Mouse (Mus musculus) small intestine, adult 2 months (tissue): ENCODE measurements around the gene Maneal. TPM values are rescaled to one million over a fixed set of nuclear protein-coding genes. Genes with fewer than 3 reads are reported as not detected.

ENCODE experiments used
- H3K27ac ChIP-seq: fragments of 200-500 bp; 2 replicates; pipeline ENCODE4 v1.5.1; 2012; ENCODE audit warnings: low read depth, low read length, control low read depth, inconsistent platforms; ENCODE audit not compliant: insufficient read depth
- H3K27me3 ChIP-seq: fragments of 200-500 bp; 2 replicates; pipeline ENCODE4 v1.6.1; 2012; ENCODE audit warnings: mild to moderate bottlenecking, moderate library complexity, low read length, inconsistent platforms; ENCODE audit not compliant: control insufficient read depth, insufficient read depth
- H3K36me3 ChIP-seq: fragments of 200-500 bp; 2 replicates; pipeline ENCODE4 v1.6.1; 2012; ENCODE audit warnings: mild to moderate bottlenecking, low read length, control low read depth, inconsistent platforms; ENCODE audit not compliant: control insufficient read depth, insufficient read depth
- H3K4me1 ChIP-seq: fragments of 200-500 bp; 2 replicates; pipeline ENCODE4 v1.6.1; 2012; ENCODE audit warnings: low read length, inconsistent platforms, mixed read lengths; ENCODE audit not compliant: control insufficient read depth, insufficient read depth, insufficient read length
- H3K4me3 ChIP-seq: fragments of 200-500 bp; 2 replicates; pipeline ENCODE4 v1.5.1; 2012; ENCODE audit warnings: low read depth, mild to moderate bottlenecking, control low read depth, inconsistent platforms, low read length, moderate library complexity
- CTCF ChIP-seq: fragments of 200-500 bp; IDR thresholded peaks from 2 replicates; pipeline ENCODE4 v1.5.1; 2012; ENCODE audit warnings: low read depth, mild to moderate bottlenecking, control low read depth, inconsistent platforms, low read length, moderate library complexity, mixed read lengths; ENCODE audit not compliant: insufficient replicate concordance, insufficient read length; ENCODE audit errors: extremely low read depth
- POLR2A ChIP-seq: fragments of 200-500 bp; IDR thresholded peaks from 2 replicates; pipeline ENCODE4 v1.6.1; 2012; ENCODE audit warnings: low read depth, mild to moderate bottlenecking, control low read depth, inconsistent platforms, low read length, moderate library complexity
- WGBS: fragments of 180-500 bp; shearing (Covaris S2); methylation state at CpG from one replicate; pipeline ENCODE4 v1.1.7; 2018; 5-methylcytosine and 5-hydroxymethylcytosine counted together
- polyA plus RNA-seq: library from polyadenylated mRNA; depleted of rRNA; stranded (reverse); fragments of >200 nt; gene quantifications from 2 replicates; pipeline ENCODE4 v1.2.3, GENCODE M21; 2012

Maneal gene
- polyA plus RNA-seq, 1 experiment = 0.33 TPM

DNA sequence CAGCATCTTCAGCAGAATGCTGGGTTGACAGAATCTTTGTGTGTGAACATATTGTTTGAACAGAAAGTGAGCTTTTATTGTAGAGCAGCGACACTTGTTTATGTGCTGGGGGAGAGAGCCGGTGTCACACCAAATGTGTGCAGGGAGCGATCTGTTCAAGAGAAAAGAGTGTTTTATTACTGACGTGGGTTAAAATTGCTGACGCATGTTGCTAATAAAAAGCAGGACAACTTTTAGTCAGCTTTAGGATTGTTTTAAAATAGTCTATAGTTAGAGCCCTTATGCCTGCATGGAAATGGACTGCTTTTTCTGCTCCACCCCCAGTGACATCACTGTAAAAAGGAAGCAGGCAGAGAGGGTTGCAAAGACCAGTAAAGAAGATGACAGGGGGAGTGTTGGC is 28.9 kb upstream of the Maneal start:
- no peak for TF ChIP-seq POLR2A
- TF ChIP-seq CTCF = no peak
- H3K27me3 ChIP-seq = peaks cover 21% of the 10 kb centered on the region
- 74% methylated on average over 5 of the region's 5 CpGs for WGBS

DNA sequence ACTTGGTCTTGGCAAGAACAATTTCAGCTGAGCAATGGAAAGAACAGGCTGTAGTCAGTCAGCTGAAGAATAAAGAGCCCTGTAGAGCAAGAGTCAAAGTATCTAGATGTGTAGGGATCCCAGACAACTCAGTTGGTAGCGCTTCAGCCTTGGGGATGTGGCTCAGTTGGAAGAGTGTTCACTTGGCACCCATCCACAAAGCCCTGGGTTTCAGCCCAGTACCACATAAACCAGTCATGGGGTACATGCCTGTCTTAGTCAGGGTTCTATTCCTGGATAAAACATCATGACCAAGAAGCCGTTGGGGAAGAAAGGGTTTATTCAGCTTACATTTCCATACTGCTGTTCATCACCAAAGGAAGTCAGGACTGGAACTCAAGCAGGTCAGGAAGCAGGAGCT is 28.0 kb upstream of the Maneal start:
- H3K27ac ChIP-seq = no peak overlapping the region
- peaks cover 15% of the 10 kb centered on the region for H3K27me3 ChIP-seq
- no peak for TF ChIP-seq CTCF
- no peak for TF ChIP-seq POLR2A

More for the DNA sequence above, 28.9 kb upstream of the Maneal start:
- no peaks in the 10 kb centered on the region for H3K4me1 ChIP-seq
- no peaks in the 10 kb centered on the region for H3K36me3 ChIP-seq
- H3K4me3 ChIP-seq = no peak overlapping the region
- H3K27ac ChIP-seq = no peak overlapping the region

GRCm38 (mm10) chr4:124888702-124889101 is 26.7 kb upstream of the Maneal start:
- Histone ChIP-seq H3K4me3 (no peak overlapping the region), H3K36me3 (no peaks in the 10 kb centered on the region), H3K27ac (no peak overlapping the region), H3K4me1 (no peaks in the 10 kb centered on the region), H3K27me3 (0 out of 2 replicates have a peak, but pooled peaks cover 3% of the 10 kb centered on the region)
- WGBS = 66% methylated on average over 7 of the region's 7 CpGs
- TF ChIP-seq POLR2A (no peak), CTCF (no peak)

More for the DNA sequence above, 28.0 kb upstream of the Maneal start:
- Histone ChIP-seq H3K4me1 (no peaks in the 10 kb centered on the region), H3K4me3 (no peak overlapping the region), H3K36me3 (no peaks in the 10 kb centered on the region)
- 83% methylated on average over 2 of the region's 2 CpGs for WGBS

GRCm38 (mm10) chr4:124882151-124882729 is 20.3 kb upstream of the Maneal start:
- 5% methylated on average over 37 of the region's 37 CpGs for whole genome bisulfite sequencing
- H3K36me3 ChIP-seq = no peaks in the 10 kb centered on the region
- TF ChIP-seq CTCF = no peak
- no peak for TF ChIP-seq POLR2A
- H3K4me1 ChIP-seq = peaks cover 6% of the 10 kb centered on the region; the same call in 1 of the 2 replicates
- H3K27me3 ChIP-seq = peaks cover 23% of the 10 kb centered on the region
- H3K27ac ChIP-seq = no peak overlapping the region
- no peak overlapping the region for H3K4me3 ChIP-seq

DNA sequence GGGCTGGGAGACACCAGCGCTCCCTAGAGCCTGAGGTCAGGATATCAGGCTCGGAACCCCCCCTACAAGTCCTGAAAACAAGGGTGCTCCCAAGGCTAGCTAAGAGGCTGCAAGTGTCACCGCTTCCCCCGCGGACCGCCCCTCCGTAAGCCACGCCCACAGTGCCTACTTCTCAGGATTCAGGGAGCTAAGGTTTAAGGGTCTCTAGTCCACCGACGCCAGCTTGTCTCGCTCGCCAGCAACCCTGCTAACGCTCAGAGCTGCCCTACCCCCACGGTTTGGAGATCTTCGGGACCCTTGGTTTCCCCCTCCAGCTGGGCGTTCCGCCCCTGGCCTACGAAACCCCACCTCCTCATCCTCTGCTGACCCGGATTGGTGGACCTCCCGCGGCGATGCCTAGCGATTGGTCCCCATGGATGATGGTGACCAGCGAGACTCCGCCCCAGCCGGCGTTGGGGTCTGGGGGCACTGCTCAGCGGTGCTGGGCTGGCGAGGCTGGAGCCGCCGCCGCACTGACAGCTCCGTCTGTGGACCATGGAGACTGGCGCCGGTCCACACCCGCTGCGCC is 19.5 kb upstream of the Maneal start:
- no peak for TF ChIP-seq POLR2A
- TF ChIP-seq CTCF = no peak
- Histone ChIP-seq H3K27ac (no peak overlapping the region), H3K4me3 (no peak overlapping the region; the same call in 1 of the 2 replicates), H3K36me3 (no peaks in the 10 kb centered on the region), H3K27me3 (peaks cover 23% of the 10 kb centered on the region), H3K4me1 (peaks cover 6% of the 10 kb centered on the region; the same call in 1 of the 2 replicates)
- 4% methylated on average over 37 of the region's 37 CpGs for whole genome bisulfite sequencing

- TF ChIP-seq POLR2A (no peak), CTCF (no peak)
- H3K4me1 ChIP-seq = peaks cover 6% of the 10 kb centered on the region; the same call in 1 of the 2 replicates
- WGBS = 9% methylated on average over 11 of the region's 11 CpGs
- peaks cover 23% of the 10 kb centered on the region for H3K27me3 ChIP-seq
- no peak within 1 kb of the TSS; the same call in 1 of the 2 replicates for H3K4me3 ChIP-seq
- H3K36me3 ChIP-seq = no peaks in the 10 kb centered on the region
- no peak within 1 kb of the TSS for H3K27ac ChIP-seq
Observed at GRCm38 (mm10) chr4:124880599-124880998, 18.6 kb upstream of the Maneal start, which contains the start of gene Epha10. TSS of gene Epha10 (plus strand) at chr4:124880899.

DNA sequence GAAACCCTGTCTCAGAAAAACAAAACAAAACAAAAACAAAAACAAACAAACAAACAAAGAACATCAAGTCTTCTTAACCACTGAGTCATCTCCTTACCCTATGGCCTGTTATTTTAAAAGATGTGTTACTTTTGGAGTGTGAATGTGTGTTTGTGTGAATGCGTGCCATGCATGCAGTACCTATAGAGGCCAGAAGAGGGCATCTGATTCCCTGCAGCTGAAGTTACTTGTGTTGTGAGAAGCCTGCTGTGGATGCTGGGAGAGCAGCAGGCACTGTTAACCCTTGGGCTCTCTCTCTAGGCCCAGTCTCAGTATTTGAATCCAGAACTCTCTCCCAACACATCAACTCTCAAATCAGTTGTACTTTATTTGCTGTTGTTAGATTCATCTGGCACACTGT is 10.7 kb upstream of the Maneal start:
- no peaks in the 10 kb centered on the region for H3K27me3 ChIP-seq
- no peaks in the 10 kb centered on the region for H3K4me1 ChIP-seq
- H3K4me3 ChIP-seq = no peak overlapping the region
- WGBS = 91% methylated on average over 1 of the region's 1 CpGs
- TF ChIP-seq CTCF = no peak
- no peak for TF ChIP-seq POLR2A
- no peak overlapping the region for H3K27ac ChIP-seq
- no peaks in the 10 kb centered on the region for H3K36me3 ChIP-seq
